Mouse (Mus musculus) thymus, adult 2 months (tissue): ENCODE results near the gene Surf4.

Experiments
- CTCF ChIP-seq: fragments of 200-500 bp; IDR thresholded peaks from 2 replicates; pipeline ENCODE4 v1.5.1; 2012; ENCODE audit warnings: mild to moderate bottlenecking, control low read depth, low read length, moderate library complexity, borderline replicate concordance; ENCODE audit not compliant: control insufficient read depth, poor library complexity, insufficient read depth; ENCODE audit errors: extremely low read depth
- POLR2A ChIP-seq: fragments of 200-500 bp; IDR thresholded peaks from 2 replicates; pipeline ENCODE4 v1.6.1; 2012; ENCODE audit warnings: mild to moderate bottlenecking, low read length, control low read depth, moderate library complexity; ENCODE audit not compliant: control insufficient read depth, poor library complexity, insufficient read depth; ENCODE audit errors: extremely low read depth

- no peak for TF ChIP-seq CTCF
- no peak for TF ChIP-seq POLR2A
Observed at GRCm38 (mm10) chr2:26967262-26967661, 33.5 kb upstream of the Surf4 start.
